In the genomic region with DNA sequence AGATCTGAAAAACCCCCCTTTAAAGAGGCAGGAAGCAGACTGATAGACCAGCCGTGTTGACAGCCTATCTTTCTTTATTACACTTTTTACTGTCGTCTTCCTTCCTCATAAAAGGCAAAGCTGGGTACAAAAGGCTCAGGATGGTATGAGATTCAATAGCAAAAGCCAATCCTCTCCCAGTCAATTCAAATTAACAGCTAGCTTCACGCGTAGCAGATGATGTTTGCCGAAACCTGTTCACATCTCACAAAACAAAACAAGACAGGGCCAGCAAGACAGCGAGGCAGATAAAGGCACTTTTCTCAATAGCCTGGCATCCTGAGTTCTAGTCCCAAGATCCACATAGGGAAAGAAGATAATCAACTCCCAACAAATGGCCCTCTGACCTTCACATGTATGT, we compare ENCODE assay signal across 28 mouse cellular contexts. TPM values are rescaled to one million over a fixed set of nuclear protein-coding genes. Genes with fewer than 3 reads are reported as not detected.
DNase-seq lines count a peak whose midpoint lies in the region; ATAC-seq and TF ChIP-seq lines count a peak whose summit lies in the region.
"Had no signal": no experiment of that assay in that cellular context is flagged by ENCODE, and none has a peak within 500 bp of the region (broad histone marks: within the 10 kb centered on the region; RNA-seq: fewer than 3 reads in every experiment).

No protein-coding gene starts in this region.

- TF ChIP-seq POLR2A in brain, embryonic 14.5 days (IDR thresholded peaks at IDR 0.05; ENCODE audit: borderline replicate concordance, extremely low read depth, insufficient read depth, insufficient read length, poor library complexity, severe bottlenecking): no peak

- no peak overlapping the region for H3K9ac ChIP-seq in forebrain, embryonic 15.5 days (replicated peaks)
- H3K9ac ChIP-seq in forebrain, embryonic 12.5 days: no peak overlapping the region
- no peak overlapping the region for H3K9ac ChIP-seq in heart, postnatal 0 days (replicated peaks; ENCODE audit: low read depth, low read length)
- H3K9ac ChIP-seq in forebrain, postnatal 0 days: no peak overlapping the region
- H3K9ac ChIP-seq: embryonic facial prominence, embryonic 13.5 days; hindbrain, embryonic 15.5 days; liver, embryonic 12.5 days; liver, postnatal 0 days; stomach, embryonic 15.5 days had no signal

- 0 out of 2 replicates have a peak, but pooled peaks have one; percentile 12 for ATAC-seq in forebrain, embryonic 15.5 days (replicated peaks)
- ATAC-seq in forebrain, embryonic 12.5 days (ENCODE audit: low FRiP score): no peak
- no peak for ATAC-seq in heart, postnatal 0 days (ENCODE audit: insufficient read depth, low read depth)
- peak; percentile 39 for ATAC-seq in forebrain, postnatal 0 days
- ATAC-seq: inflammation-experienced regulatory T-cells, adult 6 months; liver, embryonic 12.5 days; liver, postnatal 0 days; lung, postnatal 0 days had no signal

- no peaks in the 10 kb centered on the region for H3K27me3 ChIP-seq in forebrain, embryonic 15.5 days
- H3K27me3 ChIP-seq in forebrain, embryonic 12.5 days: peaks cover 25% of the 10 kb centered on the region
- no peaks in the 10 kb centered on the region for H3K27me3 ChIP-seq in heart, postnatal 0 days (ENCODE audit: control insufficient read depth, insufficient read depth, low read length)
- no peaks in the 10 kb centered on the region for H3K27me3 ChIP-seq in forebrain, postnatal 0 days (ENCODE audit: insufficient read depth, low read length)
- H3K27me3 ChIP-seq: embryonic facial prominence, embryonic 13.5 days; hindbrain, embryonic 15.5 days; stomach, embryonic 15.5 days had no signal

- TF ChIP-seq CTCF in heart, postnatal 0 days (IDR thresholded peaks at IDR 0.05; ENCODE audit: low read depth): no peak
- no peak for TF ChIP-seq CTCF in brain, embryonic 14.5 days (IDR thresholded peaks at IDR 0.05; ENCODE audit: borderline replicate concordance, extremely low read depth, insufficient read depth, insufficient read length)
- TF ChIP-seq CTCF in forebrain, postnatal 0 days (IDR thresholded peaks at IDR 0.05; ENCODE audit: low read depth): no peak

- H3K4me1 ChIP-seq in forebrain, embryonic 15.5 days: peaks cover 27% of the 10 kb centered on the region
- peaks cover 6% of the 10 kb centered on the region; the same call in 1 of the 2 replicates for H3K4me1 ChIP-seq in forebrain, embryonic 12.5 days
- H3K4me1 ChIP-seq in heart, postnatal 0 days (ENCODE audit: control insufficient read depth, insufficient read depth): peaks cover 28% of the 10 kb centered on the region
- H3K4me1 ChIP-seq in forebrain, postnatal 0 days (ENCODE audit: insufficient read depth): no peaks in the 10 kb centered on the region

- peak overlapping the region; percentile 32; the same call in 1 of the 2 replicates for H3K27ac ChIP-seq in forebrain, embryonic 15.5 days (replicated peaks)
- no peak overlapping the region for H3K27ac ChIP-seq in forebrain, embryonic 12.5 days
- H3K27ac ChIP-seq in heart, postnatal 0 days (ENCODE audit: low read depth): peak overlapping the region; percentile 36
- no peak overlapping the region for H3K27ac ChIP-seq in forebrain, postnatal 0 days (ENCODE audit: low read depth, low read length)
- H3K27ac ChIP-seq: embryonic facial prominence, embryonic 13.5 days; hindbrain, embryonic 10.5 days; hindbrain, embryonic 15.5 days; liver, embryonic 12.5 days; macrophage; stomach, embryonic 15.5 days had no signal

- no peak overlapping the region for H3K4me2 ChIP-seq in forebrain, embryonic 15.5 days (replicated peaks)
- no peak overlapping the region for H3K4me2 ChIP-seq in forebrain, embryonic 12.5 days
- H3K4me2 ChIP-seq in heart, postnatal 0 days (ENCODE audit: low read depth, low read length): no peak overlapping the region
- no peak overlapping the region for H3K4me2 ChIP-seq in forebrain, postnatal 0 days (ENCODE audit: low read depth)
- H3K4me2 ChIP-seq: embryonic facial prominence, embryonic 13.5 days; hindbrain, embryonic 15.5 days; liver, embryonic 12.5 days; stomach, embryonic 15.5 days had no signal

- no peaks in the 10 kb centered on the region for H3K36me3 ChIP-seq in forebrain, embryonic 15.5 days
- H3K36me3 ChIP-seq in forebrain, embryonic 12.5 days (replicated peaks): no peaks in the 10 kb centered on the region
- H3K36me3 ChIP-seq in heart, postnatal 0 days (replicated peaks; ENCODE audit: control insufficient read depth, insufficient read depth, low read length): 0 out of 2 replicates have a peak, but pooled peaks cover 4% of the 10 kb centered on the region
- H3K36me3 ChIP-seq in forebrain, postnatal 0 days (ENCODE audit: insufficient read depth): no peaks in the 10 kb centered on the region
- H3K36me3 ChIP-seq: hindbrain, embryonic 15.5 days; liver, embryonic 12.5 days; stomach, embryonic 15.5 days had no signal

- DNase-seq in heart, postnatal 0 days (ENCODE audit: low spot score): no peak
- DNase-seq in heart, adult 11 months: no peak
- peak; percentile 80 for DNase-seq in brain, embryonic 14.5 days (ENCODE audit: low read depth)
- peak; percentile 57 for DNase-seq in forebrain, postnatal 0 days
- DNase-seq in yolk sac, embryonic 10.5 days (ENCODE audit: low spot score): no peak
- DNase-seq: adrenal gland, postnatal 14 days; cerebellum, adult 18-20 months; cerebellum, postnatal 10 days; gastrocnemius, postnatal 25 days; kidney, adult 18-20 months; kidney, postnatal 36 days; layer of hippocampus, postnatal 36 days; left cerebral cortex, postnatal 4 days; liver, postnatal 0 days; midbrain, embryonic 14.5 days; right cerebral cortex, postnatal 25 days; thymus, postnatal 14 days had no signal

- 31% methylated on average over 6 of the region's 6 CpGs for WGBS in forebrain, embryonic 15.5 days
- WGBS in forebrain, embryonic 12.5 days: 75% methylated on average over 6 of the region's 6 CpGs
- WGBS in heart, postnatal 0 days: 69% methylated on average over 6 of the region's 6 CpGs
- WGBS in forebrain, postnatal 0 days: 35% methylated on average over 6 of the region's 6 CpGs

- H3K9me3 ChIP-seq in forebrain, embryonic 15.5 days: no peaks in the 10 kb centered on the region
- H3K9me3 ChIP-seq in forebrain, embryonic 12.5 days: no peaks in the 10 kb centered on the region
- no peaks in the 10 kb centered on the region for H3K9me3 ChIP-seq in heart, postnatal 0 days (replicated peaks; ENCODE audit: control insufficient read depth, low read length)
- H3K9me3 ChIP-seq in forebrain, postnatal 0 days (ENCODE audit: low read length): no peaks in the 10 kb centered on the region
- H3K9me3 ChIP-seq: embryonic facial prominence, embryonic 13.5 days; hindbrain, embryonic 10.5 days; hindbrain, embryonic 15.5 days; liver, embryonic 12.5 days; stomach, embryonic 15.5 days had no signal

- no peak overlapping the region for H3K4me3 ChIP-seq in forebrain, embryonic 15.5 days
- no peak overlapping the region for H3K4me3 ChIP-seq in forebrain, embryonic 12.5 days (replicated peaks)
- no peak overlapping the region for H3K4me3 ChIP-seq in heart, postnatal 0 days (ENCODE audit: low read depth, low read length)
- H3K4me3 ChIP-seq in forebrain, postnatal 0 days (ENCODE audit: low read depth, low read length): no peak overlapping the region
- H3K4me3 ChIP-seq: embryonic facial prominence, embryonic 13.5 days; erythroblast, embryonic 14.5 days; hindbrain, embryonic 10.5 days; hindbrain, embryonic 15.5 days; liver, embryonic 12.5 days; stomach, embryonic 15.5 days had no signal

- no peak for TF ChIP-seq EP300 in heart, postnatal 0 days (IDR thresholded peaks at IDR 0.05; ENCODE audit: low read depth)

RNA-seq across cellular contexts. Expression of a gene that starts 21.5 kb away (rescaled TPM):
- 6.2 and 7.9 TPM in 2 replicates for polyA plus RNA-seq in forebrain, embryonic 15.5 days (2015; fragmentation: Nextera tagmentation; extraction: Ambion mirVana)
- polyA plus RNA-seq in forebrain, embryonic 12.5 days (2016; fragmentation: Nextera tagmentation; extraction: Ambion mirVana): 11.5 and 12.6 TPM in 2 replicates
- total RNA-seq in heart, postnatal 0 days (2014; rRNA removed; ENCODE audit: low replicate concordance): 45.0 and 47.3 TPM in 2 replicates
- polyA plus RNA-seq in heart, postnatal 0 days (2015; fragmentation: Nextera tagmentation; extraction: Ambion mirVana): 31.0 and 34.4 TPM in 2 replicates
- 14.2 and 16.0 TPM in 2 replicates for polyA plus RNA-seq in brain, embryonic 14.5 days (2012; rRNA removed)
- total RNA-seq in forebrain, postnatal 0 days (2014; rRNA removed): 5.1 and 8.8 TPM in 2 replicates
- 4.9 and 6.2 TPM in 2 replicates for polyA plus RNA-seq in forebrain, postnatal 0 days (2015; fragmentation: Nextera tagmentation; extraction: Ambion mirVana)

Comparison
In these comparisons a context has a peak if more than half of its experiments do, and no peak if none do; other contexts are left out.
1. ATAC-seq: peak in forebrain, embryonic 15.5 days (single experiment) and forebrain, postnatal 0 days (single experiment); none in forebrain, embryonic 12.5 days (single experiment) and heart, postnatal 0 days (single experiment).
2. H3K27ac ChIP-seq: peak in forebrain, embryonic 15.5 days (single experiment) and heart, postnatal 0 days (single experiment); none in forebrain, embryonic 12.5 days (single experiment) and forebrain, postnatal 0 days (single experiment).
3. DNase-seq: peak in brain, embryonic 14.5 days (single experiment) and forebrain, postnatal 0 days (single experiment); none in heart, postnatal 0 days (single experiment), heart, adult 11 months (single experiment) and yolk sac, embryonic 10.5 days (single experiment).